ENCODE assay signal across 8 mouse cellular contexts in the genomic region with DNA sequence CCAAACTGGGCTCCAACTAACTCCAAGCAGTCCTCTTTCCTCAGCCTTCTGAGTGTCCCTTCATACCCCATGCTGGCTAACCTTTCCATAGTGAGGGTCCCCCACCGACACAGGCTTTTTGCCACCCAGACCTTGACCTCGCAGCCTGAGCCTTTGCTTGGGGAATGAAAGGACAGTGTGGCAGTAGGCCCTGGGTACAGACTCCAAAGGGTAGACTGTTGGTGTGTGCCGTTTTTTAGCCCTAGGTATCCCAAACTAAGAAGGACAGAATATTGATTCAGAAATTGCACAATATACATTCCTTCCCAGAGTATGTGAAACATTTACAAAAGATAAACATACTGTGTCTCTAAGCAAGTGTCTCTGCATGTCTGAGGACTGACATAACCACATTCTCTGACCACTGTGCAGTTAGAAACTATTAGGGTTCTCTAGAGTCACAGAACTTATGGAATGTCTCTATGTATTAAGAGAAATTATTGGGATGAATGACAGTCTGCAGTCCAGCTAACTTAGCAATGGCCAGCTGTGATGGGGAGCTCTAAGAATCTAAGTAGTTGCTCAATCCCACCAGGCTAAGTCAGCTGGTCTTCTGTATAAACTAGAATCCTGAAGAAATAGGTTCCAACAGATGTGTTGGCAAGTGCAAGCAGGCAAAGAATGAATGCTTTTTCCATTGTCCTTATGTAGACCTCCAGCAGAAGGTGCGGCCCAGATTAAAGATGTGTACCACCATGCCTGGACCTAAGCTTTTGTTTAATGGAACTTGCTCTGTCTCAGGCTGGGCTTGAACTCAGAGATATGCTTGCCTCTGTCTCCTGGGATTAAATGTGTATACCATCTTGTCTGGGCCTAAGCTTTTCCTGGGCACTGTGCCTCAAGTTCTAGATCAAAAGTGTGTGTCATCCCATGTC. TPM values are rescaled to one million over a fixed set of nuclear protein-coding genes. Genes with fewer than 3 reads are reported as not detected.
A peak's percentile ranks its signal among the peaks of the same experiment; 100 is the strongest.
DNase-seq lines count a peak whose midpoint lies in the region; ATAC-seq lines count a peak whose summit lies in the region.

No protein-coding gene starts in this region.

- H3K9ac ChIP-seq in kidney, embryonic 14.5 days (ENCODE audit: low read depth, low read length), result peak overlapping the region; percentile 60
- H3K9ac ChIP-seq in heart, embryonic 13.5 days, result peak overlapping the region; percentile 99
- H3K9ac ChIP-seq in liver, embryonic 15.5 days, result peak overlapping the region; percentile 96
- peak overlapping the region; percentile 72 for H3K9ac ChIP-seq in stomach, embryonic 16.5 days (ENCODE audit: low read length)

- no peak for DNase-seq in kidney, postnatal 10 days
- DNase-seq in adipocyte (ENCODE audit: low spot score), result peak; percentile 52
- no peak for DNase-seq in frontal cortex, postnatal 25 days (ENCODE audit: low spot score in 2 of 2)
- no peak for DNase-seq in ovary, postnatal 10 days (ENCODE audit: low spot score)

- peak overlapping the region; percentile 63 for H3K4me2 ChIP-seq in kidney, embryonic 14.5 days (replicated peaks; ENCODE audit: low read depth, low read length)
- peak overlapping the region; percentile 80 for H3K4me2 ChIP-seq in heart, embryonic 13.5 days
- peak overlapping the region; percentile 81 for H3K4me2 ChIP-seq in liver, embryonic 15.5 days
- peak overlapping the region; percentile 85 for H3K4me2 ChIP-seq in stomach, embryonic 16.5 days (ENCODE audit: low read depth, low read length)

- H3K4me3 ChIP-seq in kidney, embryonic 14.5 days (ENCODE audit: low read length), result peak overlapping the region; percentile 85
- peak overlapping the region; percentile 99 for H3K4me3 ChIP-seq in heart, embryonic 13.5 days
- H3K4me3 ChIP-seq in liver, embryonic 15.5 days (replicated peaks), result peak overlapping the region; percentile 98
- peak overlapping the region; percentile 99 for H3K4me3 ChIP-seq in stomach, embryonic 16.5 days (replicated peaks; ENCODE audit: low read length)

- H3K36me3 ChIP-seq in kidney, embryonic 14.5 days (ENCODE audit: control insufficient read depth, insufficient read depth, low read length), result no peaks in the 10 kb centered on the region
- 0 out of 2 replicates have a peak, but pooled peaks cover under 1% of the 10 kb centered on the region for H3K36me3 ChIP-seq in heart, embryonic 13.5 days
- H3K36me3 ChIP-seq in liver, embryonic 15.5 days (replicated peaks), result no peaks in the 10 kb centered on the region
- H3K36me3 ChIP-seq in stomach, embryonic 16.5 days (ENCODE audit: control insufficient read depth, insufficient read depth, low read length), result no peaks in the 10 kb centered on the region

- H3K27ac ChIP-seq in kidney, embryonic 14.5 days (ENCODE audit: low read depth, low read length), result peak overlapping the region; percentile 39; the same call in 1 of the 2 replicates
- peak overlapping the region; percentile 96 for H3K27ac ChIP-seq in heart, embryonic 13.5 days (replicated peaks)
- H3K27ac ChIP-seq in liver, embryonic 15.5 days (replicated peaks), result peak overlapping the region; percentile 93
- H3K27ac ChIP-seq in stomach, embryonic 16.5 days (ENCODE audit: low read length), result peak overlapping the region; percentile 92

- WGBS in kidney, embryonic 14.5 days, result 36% methylated on average over 4 of the region's 4 CpGs
- WGBS in heart, embryonic 13.5 days, result 39% methylated on average over 4 of the region's 4 CpGs
- WGBS in liver, embryonic 15.5 days (ENCODE audit: insufficient replicate concordance), result 36% methylated on average over 4 of the region's 4 CpGs
- 31% methylated on average over 4 of the region's 4 CpGs for WGBS in stomach, embryonic 16.5 days

- peaks cover 18% of the 10 kb centered on the region for H3K4me1 ChIP-seq in kidney, embryonic 14.5 days (ENCODE audit: control insufficient read depth, insufficient read depth, low read length)
- peaks cover 29% of the 10 kb centered on the region for H3K4me1 ChIP-seq in heart, embryonic 13.5 days
- peaks cover 36% of the 10 kb centered on the region for H3K4me1 ChIP-seq in liver, embryonic 15.5 days (replicated peaks)
- peaks cover 10% of the 10 kb centered on the region for H3K4me1 ChIP-seq in stomach, embryonic 16.5 days (ENCODE audit: control insufficient read depth, insufficient read depth, low read length)

- ATAC-seq in kidney, embryonic 14.5 days (ENCODE audit: low FRiP score, low TSS enrichment), result peak; percentile 49
- ATAC-seq in heart, embryonic 13.5 days (ENCODE audit: extremely low read depth, insufficient number of reproducible peaks, low FRiP score, low TSS enrichment), result 0 out of 2 replicates have a peak, but pooled peaks have one; percentile 2
- ATAC-seq in liver, embryonic 15.5 days (ENCODE audit: insufficient read depth), result peak; percentile 42
- ATAC-seq in stomach, embryonic 16.5 days (ENCODE audit: insufficient read depth, low FRiP score), result peak; percentile 27; the same call in 1 of the 2 replicates

- no peaks in the 10 kb centered on the region for H3K27me3 ChIP-seq in kidney, embryonic 14.5 days (ENCODE audit: control insufficient read depth, insufficient read depth, low read length)
- no peaks in the 10 kb centered on the region for H3K27me3 ChIP-seq in heart, embryonic 13.5 days (replicated peaks)
- no peaks in the 10 kb centered on the region for H3K27me3 ChIP-seq in liver, embryonic 15.5 days
- no peaks in the 10 kb centered on the region for H3K27me3 ChIP-seq in stomach, embryonic 16.5 days (ENCODE audit: control insufficient read depth, insufficient read depth, low read length)

- H3K9me3 ChIP-seq in kidney, embryonic 14.5 days (ENCODE audit: control insufficient read depth, low read length), result no peaks in the 10 kb centered on the region
- H3K9me3 ChIP-seq in heart, embryonic 13.5 days, result no peaks in the 10 kb centered on the region
- H3K9me3 ChIP-seq in liver, embryonic 15.5 days (replicated peaks), result no peaks in the 10 kb centered on the region
- no peaks in the 10 kb centered on the region for H3K9me3 ChIP-seq in stomach, embryonic 16.5 days (replicated peaks; ENCODE audit: control insufficient read depth, low read length)

RNA-seq across cellular contexts. Expression of a gene that starts 0.8 kb away (rescaled TPM):
- polyA plus RNA-seq in kidney, embryonic 14.5 days (2014; fragmentation: Nextera tagmentation; extraction: Ambion mirVana), result 16.6 and 32.7 TPM in 2 replicates
- polyA plus RNA-seq in heart, embryonic 13.5 days (2015; fragmentation: Nextera tagmentation; extraction: Ambion mirVana), result 13.5 and 14.9 TPM in 2 replicates
- polyA plus RNA-seq in liver, embryonic 15.5 days (2015; fragmentation: Nextera tagmentation; extraction: Ambion mirVana), result 9.4 TPM in 2 replicates
- polyA plus RNA-seq in stomach, embryonic 16.5 days (2015; fragmentation: Nextera tagmentation; extraction: Ambion mirVana), result 12.6 and 14.1 TPM in 2 replicates

Comparison
In these comparisons a context has a peak if more than half of its experiments do, and no peak if none do; other contexts are left out.
1. H3K27ac ChIP-seq: peak in every context shown above with its lines; median percentile 96 in heart, embryonic 13.5 days; 93 in liver, embryonic 15.5 days; 92 in stomach, embryonic 16.5 days; 39 in kidney, embryonic 14.5 days.